Mouse (Mus musculus) CD4-positive, CD25-positive, alpha-beta regulatory T cell (primary cell): ENCODE measurements around the gene Scamp3. TPM values are rescaled to one million over a fixed set of nuclear protein-coding genes. Genes with fewer than 3 reads are reported as not detected.

Experiments used
- polyA plus RNA-seq: library from polyadenylated mRNA; unstranded; fragments of 100-300 nt; shearing (Covaris generic); gene quantifications from one replicate; pipeline ENCODE4 v1.2.1, GENCODE M21; 2017

Gene Scamp3
- polyA plus RNA-seq, result 268 TPM

GRCm38 (mm10) chr3:89177242-89178106, at the start of gene Scamp3:
Scamp3 (plus strand) TSS chr3:89177473.

GRCm38 (mm10) chr3:89135958-89136357, 41.3 kb upstream of the Scamp3 start, which contains the start of gene Pklr:
Pklr (plus strand) TSS chr3:89136142.

GRCm38 (mm10) chr3:89159616-89160344, 17.5 kb upstream of the Scamp3 start, which contains the start of gene Hcn3:
Hcn3 (minus strand) TSS chr3:89160196.

GRCm38 (mm10) chr3:89164506-89165267, 12.6 kb upstream of the Scamp3 start, which contains the start of gene Clk2:
Clk2 (plus strand) TSS chr3:89164795.

GRCm38 (mm10) chr3:89183058-89183958, 6.0 kb downstream of the Scamp3 start, which contains the start of gene Fam189b:
Fam189b (plus strand) TSS chr3:89183143.

GRCm38 (mm10) chr3:89202253-89203141, 25.2 kb downstream of the Scamp3 start, which contains the start of gene Gba:
Gba (plus strand) TSS chr3:89202928.

GRCm38 (mm10) chr3:89214681-89215411, 37.6 kb downstream of the Scamp3 start, which contains the start of gene Thbs3:
Thbs3 (plus strand) TSS chr3:89215180.

DNA sequence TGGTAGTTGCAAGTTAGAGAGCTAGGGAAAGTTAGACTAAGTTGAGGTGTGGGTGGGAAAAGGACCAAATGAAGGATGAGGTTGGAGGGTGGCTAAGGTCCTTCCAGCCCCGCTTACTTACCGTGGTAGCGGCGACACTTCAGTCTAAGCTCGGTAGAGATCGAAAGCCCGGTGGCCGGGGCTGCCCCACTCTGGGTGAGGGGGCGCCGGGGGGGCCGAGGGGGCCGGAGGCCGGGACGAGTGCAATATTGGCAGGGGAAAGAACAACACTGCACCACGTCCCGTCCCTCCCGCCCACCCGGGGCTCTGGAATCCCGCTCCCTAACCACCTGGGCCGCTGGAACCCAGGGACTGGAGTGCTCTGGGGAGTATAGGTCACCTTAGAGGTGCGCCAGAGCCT, 49.6 kb downstream of the Scamp3 start, which contains the start of gene Mtx1:
Gene Mtx1 (minus strand): TSS at position 189 of the 400 bp plus-strand sequence.

GRCm38 (mm10) chr3:89228836-89229235, 51.6 kb downstream of the Scamp3 start, which contains the start of gene Muc1:
Muc1 (plus strand) TSS chr3:89229057.

Other genes starting within 250 kb of the Scamp3 start
- 34.7 TPM for gene Ash1l, start 226.9 kb upstream of the Scamp3 start, polyA plus RNA-seq
- gene Dap3, start 226.3 kb upstream of the Scamp3 start, polyA plus RNA-seq, result 201 TPM
- gene Rusc1, start 84.2 kb upstream of the Scamp3 start, polyA plus RNA-seq, result 40.5 TPM
- gene Gm43738, start 76.4 kb upstream of the Scamp3 start, polyA plus RNA-seq, result not detected
- gene Fdps, start 75.5 kb upstream of the Scamp3 start, polyA plus RNA-seq, result 75.6 TPM
- gene Pklr, start 41.3 kb upstream of the Scamp3 start, polyA plus RNA-seq, result not detected
- 2.4 TPM for gene Hcn3, start 17.3 kb upstream of the Scamp3 start, polyA plus RNA-seq
- 111 TPM for gene Clk2, start 12.7 kb upstream of the Scamp3 start, polyA plus RNA-seq
- gene Fam189b, start 5.7 kb downstream of the Scamp3 start, polyA plus RNA-seq, result 236 TPM
- 119 TPM for gene Gba, start 25.5 kb downstream of the Scamp3 start, polyA plus RNA-seq
- 2.0 TPM for gene Thbs3, start 37.7 kb downstream of the Scamp3 start, polyA plus RNA-seq
- gene Mtx1, start 49.6 kb downstream of the Scamp3 start, polyA plus RNA-seq, result 132 TPM
- gene Muc1, start 51.6 kb downstream of the Scamp3 start, polyA plus RNA-seq, result 1.1 TPM
- gene Krtcap2, start 68.5 kb downstream of the Scamp3 start, polyA plus RNA-seq, result 217 TPM
- 3.1 TPM for gene Trim46, start 68.8 kb downstream of the Scamp3 start, polyA plus RNA-seq
- 98.5 TPM for gene Dpm3, start 81.9 kb downstream of the Scamp3 start, polyA plus RNA-seq
- gene Slc50a1, start 93.1 kb downstream of the Scamp3 start, polyA plus RNA-seq, result 270 TPM
- not detected for gene Efna1, start 103.7 kb downstream of the Scamp3 start, polyA plus RNA-seq
- gene Efna3, start 145.5 kb downstream of the Scamp3 start, polyA plus RNA-seq, result not detected
- 0.55 TPM for gene Efna4, start 160.6 kb downstream of the Scamp3 start, polyA plus RNA-seq
- 18.3 TPM for gene Adam15, start 172.5 kb downstream of the Scamp3 start, polyA plus RNA-seq
- gene Dcst2, start 184.5 kb downstream of the Scamp3 start, polyA plus RNA-seq, result 0.36 TPM
- gene Dcst1, start 187.8 kb downstream of the Scamp3 start, polyA plus RNA-seq, result 0.45 TPM
- gene Zbtb7b, start 217.3 kb downstream of the Scamp3 start, polyA plus RNA-seq, result 53.9 TPM
- gene Lenep, start 225.3 kb downstream of the Scamp3 start, polyA plus RNA-seq, result not detected
- 54.2 TPM for gene Flad1, start 234.4 kb downstream of the Scamp3 start, polyA plus RNA-seq
- 20.0 TPM for gene Cks1b, start 240.9 kb downstream of the Scamp3 start, polyA plus RNA-seq
- gene Shc1, start 241.0 kb downstream of the Scamp3 start, polyA plus RNA-seq, result 76.8 TPM